Mouse (Mus musculus): ENCODE data around the gene Chkb. TPM values are rescaled to one million over a fixed set of nuclear protein-coding genes. Genes with fewer than 3 reads are reported as not detected.

The Chkb gene
- polyA plus RNA-seq, 1 experiment from 2014 or later, result 68.9 TPM

GRCm38 (mm10) chr15:89462176-89462575, 32.5 kb upstream of the Chkb start:
- peaks cover 17% of the 10 kb centered on the region for H3K27me3 ChIP-seq (ENCODE audit: control insufficient read depth, insufficient read depth, low read length)
- no peak overlapping the region for H3K27ac ChIP-seq (replicated peaks in 1 of 2; ENCODE audit: control insufficient read depth in 1 of 2, insufficient read depth in 1 of 2, low read depth in 2 of 2, low read length in 2 of 2)
- WGBS, result 70% methylated on average over 7 of the region's 7 CpGs
- H3K4me1 ChIP-seq (ENCODE audit: control insufficient read depth in 2 of 2, insufficient read depth in 2 of 2, low read length in 2 of 2), result no peaks in the 10 kb centered on the region
- H3K4me2 ChIP-seq (ENCODE audit: low read length), result no peak overlapping the region
- H3K36me3 ChIP-seq (ENCODE audit: control insufficient read depth, insufficient read depth, low read length), result no peaks in the 10 kb centered on the region
- ATAC-seq (ENCODE audit: insufficient number of reproducible peaks, insufficient read depth, low FRiP score, low read depth), result no peak
- H3K9ac ChIP-seq (ENCODE audit: low read length), result no peak overlapping the region
- no peak overlapping the region for H3K4me3 ChIP-seq (ENCODE audit: control insufficient read depth in 1 of 2, insufficient read depth in 1 of 2, low read depth in 1 of 2, low read length in 2 of 2)
- H3K9me3 ChIP-seq (ENCODE audit: control insufficient read depth, low read length), result no peaks in the 10 kb centered on the region

GRCm38 (mm10) chr15:89461321-89461720, 31.6 kb upstream of the Chkb start:
- Histone ChIP-seq H3K9ac (ENCODE audit: low read length) (no peak overlapping the region), H3K4me1 (ENCODE audit: control insufficient read depth in 2 of 2, insufficient read depth in 2 of 2, low read length in 2 of 2) (no peaks in the 10 kb centered on the region), H3K9me3 (ENCODE audit: control insufficient read depth, low read length) (no peaks in the 10 kb centered on the region), H3K4me3 (ENCODE audit: control insufficient read depth in 1 of 2, insufficient read depth in 1 of 2, low read depth in 1 of 2, low read length in 2 of 2) (no peak overlapping the region), H3K36me3 (ENCODE audit: control insufficient read depth, insufficient read depth, low read length) (no peaks in the 10 kb centered on the region), H3K4me2 (ENCODE audit: low read length) (no peak overlapping the region), H3K27ac (replicated peaks in 1 of 2; ENCODE audit: control insufficient read depth in 1 of 2, insufficient read depth in 1 of 2, low read depth in 2 of 2, low read length in 2 of 2) (no peak overlapping the region), H3K27me3 (ENCODE audit: control insufficient read depth, insufficient read depth, low read length) (peaks cover 26% of the 10 kb centered on the region)
- WGBS, result 68% methylated on average over 15 of the region's 15 CpGs
- no peak for ATAC-seq (ENCODE audit: insufficient number of reproducible peaks, insufficient read depth, low FRiP score, low read depth)

- WGBS, result 54% methylated on average over 8 of the region's 10 CpGs
- no peak for ATAC-seq (ENCODE audit: insufficient number of reproducible peaks, insufficient read depth, low FRiP score, low read depth)
- Histone ChIP-seq H3K27me3 (ENCODE audit: control insufficient read depth, insufficient read depth, low read length) (peaks cover 35% of the 10 kb centered on the region), H3K4me3 (ENCODE audit: control insufficient read depth in 1 of 2, insufficient read depth in 1 of 2, low read depth in 1 of 2, low read length in 2 of 2) (no peak overlapping the region), H3K4me2 (ENCODE audit: low read length) (no peak overlapping the region), H3K9me3 (ENCODE audit: control insufficient read depth, low read length) (no peaks in the 10 kb centered on the region), H3K27ac (replicated peaks in 1 of 2; ENCODE audit: control insufficient read depth in 1 of 2, insufficient read depth in 1 of 2, low read depth in 2 of 2, low read length in 2 of 2) (no peak overlapping the region), H3K4me1 (ENCODE audit: control insufficient read depth in 2 of 2, insufficient read depth in 2 of 2, low read length in 2 of 2) (no peaks in the 10 kb centered on the region), H3K9ac (ENCODE audit: low read length) (no peak overlapping the region), H3K36me3 (ENCODE audit: control insufficient read depth, insufficient read depth, low read length) (no peaks in the 10 kb centered on the region)
Observed at GRCm38 (mm10) chr15:89460298-89460697, 30.6 kb upstream of the Chkb start.

DNA sequence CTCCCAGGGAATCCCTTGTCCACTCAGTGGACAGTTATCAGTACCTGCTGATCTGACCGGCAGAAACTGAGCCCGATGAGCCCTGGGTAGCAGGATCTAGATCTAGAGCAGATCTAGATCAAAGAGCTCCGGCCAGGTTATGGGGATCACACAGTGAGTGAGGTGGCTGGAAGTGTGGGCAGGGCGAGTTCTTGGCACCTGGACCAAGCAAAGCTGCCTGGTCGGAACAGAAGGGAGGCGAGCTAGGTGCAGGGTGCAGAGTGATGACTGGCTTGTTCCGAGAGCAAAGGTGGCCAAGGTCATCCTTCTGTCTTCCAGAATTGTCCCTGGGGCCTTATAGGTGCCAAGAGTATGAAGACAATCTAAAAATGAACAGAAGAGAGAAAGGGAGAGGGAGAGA, 30.1 kb upstream of the Chkb start:
- H3K27ac ChIP-seq (replicated peaks in 1 of 2; ENCODE audit: control insufficient read depth in 1 of 2, insufficient read depth in 1 of 2, low read depth in 2 of 2, low read length in 2 of 2), result no peak overlapping the region
- H3K27me3 ChIP-seq (ENCODE audit: control insufficient read depth, insufficient read depth, low read length), result peaks cover 40% of the 10 kb centered on the region
- 70% methylated on average over 7 of the region's 7 CpGs for WGBS
- no peak overlapping the region for H3K4me3 ChIP-seq (ENCODE audit: control insufficient read depth in 1 of 2, insufficient read depth in 1 of 2, low read depth in 1 of 2, low read length in 2 of 2)
- no peak overlapping the region for H3K4me2 ChIP-seq (ENCODE audit: low read length)
- H3K9ac ChIP-seq (ENCODE audit: low read length), result no peak overlapping the region
- no peaks in the 10 kb centered on the region for H3K36me3 ChIP-seq (ENCODE audit: control insufficient read depth, insufficient read depth, low read length)
- H3K4me1 ChIP-seq (ENCODE audit: control insufficient read depth in 2 of 2, insufficient read depth in 2 of 2, low read length in 2 of 2), result no peaks in the 10 kb centered on the region
- no peak for ATAC-seq (ENCODE audit: insufficient number of reproducible peaks, insufficient read depth, low FRiP score, low read depth)
- no peaks in the 10 kb centered on the region for H3K9me3 ChIP-seq (ENCODE audit: control insufficient read depth, low read length)

DNA sequence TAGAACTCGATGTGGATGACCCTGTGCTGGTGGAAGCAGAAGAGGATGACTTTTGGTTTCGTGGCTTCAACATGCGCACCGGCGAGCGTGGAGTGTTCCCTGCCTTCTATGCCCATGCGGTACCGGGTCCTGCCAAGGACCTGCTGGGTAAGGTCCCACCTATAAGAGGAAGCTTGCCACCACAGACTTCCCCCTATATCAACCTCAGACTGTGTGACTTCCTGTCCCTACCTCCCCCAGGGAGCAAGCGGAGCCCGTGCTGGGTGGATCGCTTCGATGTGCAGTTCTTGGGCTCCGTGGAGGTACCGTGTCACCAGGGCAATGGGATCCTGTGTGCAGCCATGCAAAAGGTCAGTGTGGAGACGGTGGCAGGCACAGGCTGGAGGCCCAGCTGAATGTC, 29.2 kb upstream of the Chkb start:
- Histone ChIP-seq H3K36me3 (ENCODE audit: control insufficient read depth, insufficient read depth, low read length) (no peaks in the 10 kb centered on the region), H3K4me2 (ENCODE audit: low read length) (no peak overlapping the region), H3K4me1 (ENCODE audit: control insufficient read depth in 2 of 2, insufficient read depth in 2 of 2, low read length in 2 of 2) (peaks cover 3 to 5% of the 10 kb centered on the region in 2 experiments; a peak in 3 of 4 replicates), H3K4me3 (ENCODE audit: control insufficient read depth in 1 of 2, insufficient read depth in 1 of 2, low read depth in 1 of 2, low read length in 2 of 2) (no peak overlapping the region), H3K9ac (ENCODE audit: low read length) (no peak overlapping the region), H3K9me3 (ENCODE audit: control insufficient read depth, low read length) (no peaks in the 10 kb centered on the region), H3K27me3 (ENCODE audit: control insufficient read depth, insufficient read depth, low read length) (peaks cover 48% of the 10 kb centered on the region), H3K27ac (replicated peaks in 1 of 2; ENCODE audit: control insufficient read depth in 1 of 2, insufficient read depth in 1 of 2, low read depth in 2 of 2, low read length in 2 of 2) (no peak overlapping the region)
- no peak for ATAC-seq (ENCODE audit: insufficient number of reproducible peaks, insufficient read depth, low FRiP score, low read depth)
- WGBS, result 88% methylated on average over 15 of the region's 15 CpGs

DNA sequence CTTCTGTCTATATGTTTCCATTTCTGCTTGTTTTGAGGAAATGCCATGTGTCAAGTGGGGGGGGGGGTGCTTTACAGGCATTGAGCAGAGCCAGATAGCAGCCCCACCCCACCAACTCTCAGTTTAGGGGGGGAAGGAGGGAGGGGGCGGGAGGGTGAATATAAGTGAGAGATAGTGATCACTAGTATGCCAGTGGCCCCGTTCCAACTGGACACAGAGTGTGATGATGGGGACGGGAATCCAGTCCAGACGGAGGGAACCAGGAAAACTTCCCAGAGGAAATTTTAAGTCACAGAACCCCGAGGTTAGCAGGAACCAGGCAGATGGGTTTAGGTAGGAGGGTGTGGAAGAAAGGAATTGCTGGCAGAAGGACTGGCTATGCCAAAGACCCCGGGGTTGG, 25.9 kb upstream of the Chkb start:
- Histone ChIP-seq H3K4me3 (ENCODE audit: control insufficient read depth in 1 of 2, insufficient read depth in 1 of 2, low read depth in 1 of 2, low read length in 2 of 2) (no peak overlapping the region), H3K9ac (ENCODE audit: low read length) (no peak overlapping the region), H3K4me1 (ENCODE audit: control insufficient read depth in 2 of 2, insufficient read depth in 2 of 2, low read length in 2 of 2) (peaks cover 6 to 9% of the 10 kb centered on the region in 2 experiments; a peak in 3 of 4 replicates), H3K27ac (replicated peaks in 1 of 2; ENCODE audit: control insufficient read depth in 1 of 2, insufficient read depth in 1 of 2, low read depth in 2 of 2, low read length in 2 of 2) (no peak overlapping the region), H3K36me3 (ENCODE audit: control insufficient read depth, insufficient read depth, low read length) (no peaks in the 10 kb centered on the region), H3K9me3 (ENCODE audit: control insufficient read depth, low read length) (no peaks in the 10 kb centered on the region), H3K27me3 (ENCODE audit: control insufficient read depth, insufficient read depth, low read length) (peaks cover 69% of the 10 kb centered on the region), H3K4me2 (ENCODE audit: low read length) (no peak overlapping the region)
- 66% methylated on average over 6 of the region's 6 CpGs for WGBS
- no peak for ATAC-seq (ENCODE audit: insufficient number of reproducible peaks, insufficient read depth, low FRiP score, low read depth)

DNA sequence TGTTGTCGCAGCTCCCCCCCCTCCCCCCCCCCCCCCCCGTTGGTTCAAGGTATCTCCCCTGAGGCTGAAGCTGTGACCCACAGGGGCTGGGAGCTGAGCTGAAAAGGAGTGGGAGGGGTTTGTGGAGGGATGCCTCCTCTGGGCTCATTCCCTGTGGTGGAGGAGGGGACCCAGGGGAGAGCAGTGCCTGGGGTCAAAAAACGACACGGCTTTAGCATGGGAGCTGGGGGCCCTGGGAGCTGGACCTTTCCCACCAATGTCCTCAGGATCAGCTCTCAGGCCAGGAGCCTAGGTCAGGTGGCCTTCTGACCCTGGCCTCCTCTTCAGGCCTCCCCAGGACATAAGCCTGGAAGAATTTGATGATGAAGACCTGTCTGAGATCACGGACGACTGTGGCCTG, 25.1 kb upstream of the Chkb start:
- H3K9ac ChIP-seq (ENCODE audit: low read length), result no peak overlapping the region
- H3K27ac ChIP-seq (replicated peaks in 1 of 2; ENCODE audit: control insufficient read depth in 1 of 2, insufficient read depth in 1 of 2, low read depth in 2 of 2, low read length in 2 of 2), result no peak overlapping the region
- no peaks in the 10 kb centered on the region for H3K36me3 ChIP-seq (ENCODE audit: control insufficient read depth, insufficient read depth, low read length)
- no peak for ATAC-seq (ENCODE audit: insufficient number of reproducible peaks, insufficient read depth, low FRiP score, low read depth)
- peaks cover 6 to 9% of the 10 kb centered on the region in 2 experiments; a peak in 3 of 4 replicates for H3K4me1 ChIP-seq (ENCODE audit: control insufficient read depth in 2 of 2, insufficient read depth in 2 of 2, low read length in 2 of 2)
- H3K4me2 ChIP-seq (ENCODE audit: low read length), result no peak overlapping the region
- no peak overlapping the region for H3K4me3 ChIP-seq (ENCODE audit: control insufficient read depth in 1 of 2, insufficient read depth in 1 of 2, low read depth in 1 of 2, low read length in 2 of 2)
- 33% methylated on average over 4 of the region's 6 CpGs for WGBS
- H3K9me3 ChIP-seq (ENCODE audit: control insufficient read depth, low read length), result no peaks in the 10 kb centered on the region
- H3K27me3 ChIP-seq (ENCODE audit: control insufficient read depth, insufficient read depth, low read length), result peaks cover 69% of the 10 kb centered on the region

DNA sequence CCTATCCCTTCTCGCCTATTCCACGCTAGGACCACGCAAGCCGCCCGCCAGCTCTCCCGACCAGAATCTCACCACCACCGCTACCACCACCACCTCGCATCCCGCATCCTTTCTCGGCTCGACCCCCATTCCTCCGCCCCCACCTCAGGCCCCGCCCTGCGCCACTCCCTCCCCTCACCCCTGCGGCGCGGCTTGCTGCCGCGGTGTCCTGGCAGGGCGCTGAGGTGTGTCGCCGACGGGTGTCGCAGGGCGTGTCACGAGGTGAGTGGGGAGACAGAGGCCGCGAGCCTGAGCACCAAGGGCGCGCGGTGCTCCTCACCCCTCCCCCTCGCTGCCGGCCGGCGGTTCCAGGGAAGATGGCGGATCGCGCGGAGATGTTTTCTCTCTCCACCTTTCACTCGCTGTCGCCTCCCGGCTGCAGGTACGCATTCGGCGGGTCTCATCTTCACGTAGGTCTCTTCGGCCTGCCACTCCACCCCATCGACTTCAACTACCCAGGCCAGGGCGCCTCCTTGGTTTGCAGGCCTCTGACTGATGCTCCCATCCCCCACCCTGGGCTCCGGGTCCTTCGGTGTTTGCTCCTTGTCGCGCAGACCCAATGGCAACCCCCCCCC, 24.3 kb upstream of the Chkb start, which contains the start of gene Mapk8ip2:
Mapk8ip2 (plus strand) TSS at position 49 of the 614 bp plus-strand sequence.
- peaks cover 68% of the 10 kb centered on the region for H3K27me3 ChIP-seq (ENCODE audit: control insufficient read depth, insufficient read depth, low read length)
- peak within 1 kb of the TSS; percentile 32 to 41 for H3K4me3 ChIP-seq (ENCODE audit: control insufficient read depth in 1 of 2, insufficient read depth in 1 of 2, low read depth in 1 of 2, low read length in 2 of 2)
- under 1% methylated on average over 53 of the region's 53 CpGs for WGBS
- no peak within 1 kb of the TSS for H3K9ac ChIP-seq (ENCODE audit: low read length)
- H3K9me3 ChIP-seq (ENCODE audit: control insufficient read depth, low read length), result no peaks in the 10 kb centered on the region
- ATAC-seq (ENCODE audit: insufficient number of reproducible peaks, insufficient read depth, low FRiP score, low read depth), result no peak
- H3K4me2 ChIP-seq (ENCODE audit: low read length), result peak within 1 kb of the TSS; percentile 75
- no peaks in the 10 kb centered on the region for H3K36me3 ChIP-seq (ENCODE audit: control insufficient read depth, insufficient read depth, low read length)
- no peak within 1 kb of the TSS for H3K27ac ChIP-seq (replicated peaks in 1 of 2; ENCODE audit: control insufficient read depth in 1 of 2, insufficient read depth in 1 of 2, low read depth in 2 of 2, low read length in 2 of 2)
- H3K4me1 ChIP-seq (ENCODE audit: control insufficient read depth in 2 of 2, insufficient read depth in 2 of 2, low read length in 2 of 2), result peaks cover 6 to 9% of the 10 kb centered on the region in 2 experiments; a peak in 3 of 4 replicates
